Mouse (Mus musculus): ENCODE data around the gene Acot5.
A peak's percentile ranks its signal among the peaks of the same experiment; 100 is the strongest.
"Not testable (repeated sequence)": the region's sequence is repeated elsewhere in the genome, so short reads cannot be mapped to it uniquely, and the experiment has no call there.

GRCm38 (mm10) chr12:84100604-84101492 is 31.7 kb downstream of the Acot5 start, which contains the start of gene Acot6:
- TF ChIP-seq EP300 (IDR thresholded peaks at IDR 0.05; ENCODE audit: low read depth) = not testable (repeated sequence)
- peak; percentile 4; the same call in 1 of the 2 replicates for TF ChIP-seq CTCF (IDR thresholded peaks at IDR 0.05; ENCODE audit: low read depth)
